Mouse (Mus musculus) olfactory bulb, adult 2 months (tissue): ENCODE measurements around the gene Rpain.

ENCODE experiments used
- CTCF ChIP-seq: fragments of 200-500 bp; IDR thresholded peaks from 2 replicates; pipeline ENCODE4 v1.5.1; 2012; ENCODE audit warnings: low read depth, mild to moderate bottlenecking, low read length, moderate library complexity; ENCODE audit not compliant: insufficient read depth
- POLR2A ChIP-seq: fragments of 200-500 bp; IDR thresholded peaks from 2 replicates; pipeline ENCODE4 v1.6.1; 2012; ENCODE audit warnings: mild to moderate bottlenecking, low read depth, low read length, moderate library complexity; ENCODE audit not compliant: insufficient read depth

DNA sequence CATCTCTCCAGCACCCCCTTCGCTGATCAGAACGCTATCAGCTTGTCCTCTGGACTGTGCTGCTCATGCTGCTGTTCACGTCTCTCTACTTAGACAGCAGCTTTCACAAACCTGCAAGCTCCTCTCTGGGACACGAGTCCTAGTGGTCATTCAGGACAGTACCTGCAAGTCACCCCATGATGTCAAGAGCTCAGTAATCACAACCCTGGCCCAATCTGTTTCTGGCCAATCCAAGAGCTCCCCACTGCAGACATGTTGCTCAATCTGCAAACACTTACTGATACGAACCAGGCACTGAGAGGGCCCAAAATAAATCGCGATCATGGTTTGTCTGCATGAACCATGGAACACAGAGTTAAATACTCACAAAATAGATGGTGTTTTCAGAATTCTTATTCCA lies 42.7 kb downstream of the Rpain start:
- TF ChIP-seq POLR2A: no peak
- TF ChIP-seq CTCF: no peak
